Mouse (Mus musculus) MEL (cell line): ENCODE results near the gene Gm9747. TPM values are rescaled to one million over a fixed set of nuclear protein-coding genes. Genes with fewer than 3 reads are reported as not detected.

Experiments used
- DNase-seq: peaks from one replicate; pipeline ENCODE4 v3.0.0; 2011; ENCODE audit warnings: low read depth, low spot score
- H3K27ac ChIP-seq: 2 replicates; pipeline ENCODE4 v1.5.1; 2012; ENCODE audit warnings: low read depth, mild to moderate bottlenecking, control low read depth, low read length, moderate library complexity; ENCODE audit not compliant: control insufficient read depth
- H3K27me3 ChIP-seq, 2 experiments: fragments of 150-350 bp in 1 of 2; sonication (generic) in 1 of 2; 2 replicates each; pipeline ENCODE4 v1.6.1; 2012; ENCODE audit warnings: low read length in 2 of 2, mild to moderate bottlenecking in 2 of 2, improper control_type of control experiment in 1 of 2, moderate library complexity in 1 of 2; ENCODE audit not compliant: insufficient read depth in 2 of 2, control insufficient read depth in 1 of 2
- H3K36me3 ChIP-seq, 2 experiments: 2 replicates each; pipeline ENCODE4 v1.6.1; 2012 to 2014; ENCODE audit warnings: low read length in 2 of 2, improper control_type of control experiment in 1 of 2, inconsistent platforms in 1 of 2, mild to moderate bottlenecking in 1 of 2; ENCODE audit not compliant: insufficient read depth in 2 of 2, control insufficient read depth in 1 of 2
- H3K4me1 ChIP-seq, 2 experiments: fragments of 150-350 bp in 1 of 2; sonication (generic) in 1 of 2; 2 replicates each; pipeline ENCODE4 v1.6.1; 2012; ENCODE audit warnings: low read length in 2 of 2, improper control_type of control experiment in 1 of 2, mild to moderate bottlenecking in 1 of 2; ENCODE audit not compliant: insufficient read depth in 2 of 2, control insufficient read depth in 1 of 2
- H3K4me3 ChIP-seq, 2 experiments: fragments of 150-350 bp in 1 of 2; sonication (generic) in 1 of 2; 2 replicates each; pipeline ENCODE4 v1.5.1; 2012; ENCODE audit warnings: low read depth in 2 of 2, low read length in 2 of 2, mild to moderate bottlenecking in 2 of 2, moderate library complexity in 2 of 2, control low read depth in 1 of 2, improper control_type of control experiment in 1 of 2; ENCODE audit not compliant: control insufficient read depth in 1 of 2, insufficient read depth in 1 of 2
- H3K79me2 ChIP-seq: 2 replicates; pipeline ENCODE4 v1.6.1; 2012; ENCODE audit warnings: mild to moderate bottlenecking, low read length, moderate library complexity; ENCODE audit not compliant: control insufficient read depth, poor library complexity, insufficient read depth
- H3K9ac ChIP-seq: 2 replicates; pipeline ENCODE4 v1.6.1; 2012; ENCODE audit warnings: low read depth, mild to moderate bottlenecking, control low read depth, low read length, moderate library complexity; ENCODE audit not compliant: control insufficient read depth, poor library complexity, severe bottlenecking
- H3K9me3 ChIP-seq: fragments of 150-350 bp; sonication (generic); replicated peaks from 2 replicates; pipeline ENCODE4 v1.6.1; 2012; ENCODE audit warnings: mild to moderate bottlenecking, low read length, improper control_type of control experiment, moderate library complexity; ENCODE audit not compliant: insufficient read depth
- BHLHE40 ChIP-seq: IDR thresholded peaks from 2 replicates; pipeline ENCODE4 v1.6.1; 2012; ENCODE audit warnings: low read depth, mild to moderate bottlenecking, inconsistent platforms, low read length, improper control_type of control experiment, borderline replicate concordance
- CHD2 ChIP-seq: IDR thresholded peaks from 2 replicates; pipeline ENCODE4 v1.6.1; 2011; ENCODE audit warnings: low read length, improper control_type of control experiment
- EP300 ChIP-seq, 2 experiments: IDR thresholded peaks; 2 replicates each; pipeline ENCODE4 v1.6.1; 2011; ENCODE audit warnings: improper control_type of control experiment in 2 of 2, low read length in 2 of 2, low read depth in 1 of 2, mild to moderate bottlenecking in 1 of 2
- GABPA ChIP-seq: IDR thresholded peaks from 2 replicates; pipeline ENCODE4 v1.6.1; 2012; ENCODE audit warnings: low read depth, mild to moderate bottlenecking, inconsistent platforms, low read length, improper control_type of control experiment, moderate library complexity
- MAZ ChIP-seq: IDR thresholded peaks from 2 replicates; pipeline ENCODE4 v1.6.1; 2012; ENCODE audit warnings: low read depth, mild to moderate bottlenecking, inconsistent platforms, low read length, improper control_type of control experiment
- MXI1 ChIP-seq: IDR thresholded peaks from 2 replicates; pipeline ENCODE4 v1.6.1; 2011; ENCODE audit warnings: mild to moderate bottlenecking, low read depth, low read length, improper control_type of control experiment
- MYB ChIP-seq: IDR thresholded peaks from 2 replicates; pipeline ENCODE4 v1.6.1; 2011; ENCODE audit warnings: mild to moderate bottlenecking, low read depth, low read length, improper control_type of control experiment
- NELFE ChIP-seq: IDR thresholded peaks from 2 replicates; pipeline ENCODE4 v1.6.1; 2011; ENCODE audit warnings: low read depth, low read length, improper control_type of control experiment
- POLR2AphosphoS5 ChIP-seq: IDR thresholded peaks from 2 replicates; pipeline ENCODE4 v1.6.1; 2012; ENCODE audit warnings: low read depth, borderline replicate concordance, mild to moderate bottlenecking, inconsistent platforms, low read length, moderate library complexity, mixed read lengths
- SIN3A ChIP-seq: IDR thresholded peaks from 2 replicates; pipeline ENCODE4 v1.6.1; 2012; ENCODE audit warnings: low read length, improper control_type of control experiment, inconsistent platforms
- SMC3 ChIP-seq: IDR thresholded peaks from 2 replicates; pipeline ENCODE4 v1.6.1; 2011; ENCODE audit warnings: low read depth, low read length, improper control_type of control experiment
- TBP ChIP-seq: IDR thresholded peaks from 2 replicates; pipeline ENCODE4 v1.8.0; 2011; ENCODE audit warnings: low read depth, low read length, improper control_type of control experiment
- UBTF ChIP-seq: IDR thresholded peaks from 2 replicates; pipeline ENCODE4 v1.6.1; 2012; ENCODE audit warnings: low read depth, mild to moderate bottlenecking, inconsistent platforms, low read length, improper control_type of control experiment, moderate library complexity, borderline replicate concordance; ENCODE audit not compliant: insufficient read depth
- ZNF384 ChIP-seq: IDR thresholded peaks from 2 replicates; pipeline ENCODE4 v1.6.1; 2012; ENCODE audit warnings: low read depth, mild to moderate bottlenecking, inconsistent platforms, low read length, improper control_type of control experiment
- polyA plus RNA-seq, 2 experiments: library from polyadenylated mRNA; stranded (reverse) in 1 of 2; unstranded in 1 of 2; fragments of >175 nt in 1 of 2; fragments of >200 nt in 1 of 2; gene quantifications; 2 replicates each; pipeline versions ENCODE4 v1.2.1 to v1.2.4; 2012; ENCODE audit warnings: low replicate concordance in 2 of 2, low read depth in 1 of 2; ENCODE audit not compliant: insufficient read length in 2 of 2, insufficient read depth in 1 of 2, missing spikeins in 1 of 2
- total RNA-seq: library from RNA; depleted of rRNA; stranded (reverse); fragments of 300-350 nt; gene quantifications from 2 replicates; pipeline ENCODE4 v1.2.3, GENCODE M21; 2012; rRNA removed

Gm9747 gene
- not detected in 2 replicates for total RNA-seq
- not detected for polyA plus RNA-seq

- H3K79me2 ChIP-seq: no peaks in the 10 kb centered on the region
- no peaks in the 10 kb centered on the region for H3K9me3 ChIP-seq
- no peaks in the 10 kb centered on the region for H3K36me3 ChIP-seq
- no peaks in the 10 kb centered on the region for H3K4me1 ChIP-seq
- H3K9ac ChIP-seq: no peak within 1 kb of the TSS
- H3K27me3 ChIP-seq: no peaks in the 10 kb centered on the region
- DNase-seq: no peak
- H3K27ac ChIP-seq: no peak within 1 kb of the TSS
- TF ChIP-seq MAZ: no peak
- no peak for TF ChIP-seq MYB
- TF ChIP-seq CHD2: no peak
- TF ChIP-seq BHLHE40: no peak
- no peak for TF ChIP-seq SMC3
- no peak for TF ChIP-seq MXI1
- no peak for TF ChIP-seq POLR2AphosphoS5
- TF ChIP-seq EP300 (IDR thresholded peaks at IDR 0.05; ENCODE audit: low read depth in 1 of 2, low read length in 2 of 2): no peak
- no peak for TF ChIP-seq TBP
- H3K4me3 ChIP-seq: no peak within 1 kb of the TSS
Observed at GRCm38 (mm10) chr1:82232812-82233211, at the start of gene Gm9747. Gene Gm9747, plus strand, starts transcription at chr1:82233112.

DNA sequence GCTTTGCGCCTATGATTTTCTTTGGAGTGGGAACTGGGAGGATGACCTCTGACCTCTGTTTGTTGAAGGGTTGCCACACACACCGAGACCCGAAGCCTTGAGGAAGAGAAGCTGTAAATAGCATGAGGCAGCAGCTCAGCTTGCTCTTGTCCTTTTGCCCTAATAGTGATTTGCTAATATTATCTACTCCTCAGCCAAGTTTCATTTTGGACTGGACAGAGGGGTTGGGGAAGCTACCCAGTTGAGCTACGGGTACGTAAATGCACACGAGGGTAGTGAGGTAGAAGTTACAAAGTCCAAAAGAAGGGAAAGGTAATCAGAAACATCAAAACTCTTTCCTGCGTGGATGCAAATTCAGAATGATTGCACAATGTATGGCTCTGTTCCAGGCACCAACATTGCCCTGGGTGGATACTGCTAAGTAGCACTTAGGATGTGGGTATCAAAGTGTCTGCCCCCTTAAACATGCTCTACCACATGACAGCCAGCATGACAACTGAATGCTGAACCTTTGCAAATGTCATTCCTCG, 48.9 kb upstream of the Gm9747 start:
- no peak for TF ChIP-seq GABPA
- no peak for TF ChIP-seq ZNF384
- TF ChIP-seq NELFE: no peak
- DNase-seq: no peak
- Histone ChIP-seq H3K27me3 (no peaks in the 10 kb centered on the region), H3K4me3 (no peak overlapping the region), H3K36me3 (no peaks in the 10 kb centered on the region), H3K27ac (no peak overlapping the region), H3K9me3 (no peaks in the 10 kb centered on the region), H3K79me2 (no peaks in the 10 kb centered on the region), H3K4me1 (no peaks in the 10 kb centered on the region), H3K9ac (no peak overlapping the region)

DNA sequence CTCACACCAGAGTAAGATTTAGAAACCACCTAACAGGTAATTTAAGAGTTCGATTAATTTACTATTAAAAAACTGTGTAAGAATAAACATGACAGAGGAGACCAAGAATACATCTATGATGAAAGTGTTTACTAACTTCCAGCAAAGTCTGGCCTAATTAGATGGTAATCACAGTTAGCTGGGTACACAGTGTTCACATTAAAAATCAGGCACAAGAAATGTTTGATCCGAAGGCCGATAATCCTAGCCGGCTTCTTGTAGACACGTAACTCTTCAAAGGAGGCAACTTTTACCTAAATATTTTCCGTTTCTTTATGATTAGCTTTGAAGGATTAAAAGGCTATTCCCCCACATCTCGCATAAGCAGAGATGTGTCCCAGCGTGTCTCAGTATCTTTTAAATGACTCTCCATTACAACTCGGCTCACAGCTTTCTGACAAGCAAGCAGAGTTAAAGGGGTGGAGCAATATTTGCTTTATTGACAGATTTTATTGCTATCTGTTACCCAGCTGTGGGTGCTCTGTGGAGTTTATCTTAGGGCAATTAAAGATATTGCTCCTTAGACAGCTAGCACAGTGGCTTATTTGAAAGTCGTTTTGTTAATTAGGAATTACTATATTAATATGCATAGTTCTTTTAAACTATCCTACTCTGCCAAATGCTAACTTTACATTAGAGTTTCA, 44.2 kb upstream of the Gm9747 start:
- TF ChIP-seq TBP (no peak), SIN3A (no peak), UBTF (no peak)
- H3K9ac ChIP-seq: no peak overlapping the region
- H3K27me3 ChIP-seq: no peaks in the 10 kb centered on the region
- no peak overlapping the region for H3K27ac ChIP-seq
- H3K4me1 ChIP-seq: no peaks in the 10 kb centered on the region
- no peak for DNase-seq
- H3K9me3 ChIP-seq: no peaks in the 10 kb centered on the region
- no peak overlapping the region for H3K4me3 ChIP-seq
- H3K36me3 ChIP-seq: no peaks in the 10 kb centered on the region
- no peaks in the 10 kb centered on the region for H3K79me2 ChIP-seq
